Mouse (Mus musculus): ENCODE measurements at regions not wholly inside any gene's neighbourhood (a gene's known extent, or its start where the extent isn't known, plus 50 kb on each side); places are given as distances from the start of the nearest gene placed in this dataset.
"Not testable (repeated sequence)": the region's sequence is repeated elsewhere in the genome, so short reads cannot be mapped to it uniquely, and the experiment has no call there.

- no peak overlapping the region for H3K27ac ChIP-seq
- no peak for DNase-seq (ENCODE audit: low spot score in 2 of 2)
- TF ChIP-seq CTCF (conservative IDR thresholded peaks at IDR 0.05): no peak
- no peak overlapping the region for H3K4me3 ChIP-seq
These were observed 296.0 kb upstream of the Cdh4 start for GRCm38 (mm10) chr2:179146274-179146673.

DNA sequence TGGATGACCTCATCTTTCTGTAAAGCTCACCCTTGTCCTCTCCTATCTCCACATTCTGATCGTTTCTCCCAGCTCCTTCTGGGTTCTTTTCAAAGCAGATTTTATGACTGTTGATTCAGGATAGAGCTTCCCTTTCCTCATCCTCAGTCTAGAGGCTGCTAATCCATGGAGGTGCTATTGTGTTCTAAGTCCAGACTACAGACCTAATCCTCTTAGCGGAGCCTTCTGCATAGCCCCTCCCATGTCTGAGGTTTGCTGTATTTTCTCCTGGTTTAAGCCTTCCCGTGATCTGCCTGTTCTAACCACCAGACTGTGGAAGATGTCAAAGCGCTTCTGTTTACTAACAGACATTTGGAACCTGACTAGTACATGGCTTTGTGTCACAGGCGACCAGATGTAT, 294.0 kb upstream of the Cdh4 start:
- no peak overlapping the region for H3K27ac ChIP-seq
- DNase-seq (ENCODE audit: low spot score in 2 of 2): no peak
- no peak for TF ChIP-seq CTCF (conservative IDR thresholded peaks at IDR 0.05)
- H3K4me3 ChIP-seq: no peak overlapping the region

GRCm38 (mm10) chr2:179148667-179149066, 293.6 kb upstream of the Cdh4 start:
- TF ChIP-seq CTCF (conservative IDR thresholded peaks at IDR 0.05): no peak
- no peak for DNase-seq (ENCODE audit: low spot score in 2 of 2)

DNA sequence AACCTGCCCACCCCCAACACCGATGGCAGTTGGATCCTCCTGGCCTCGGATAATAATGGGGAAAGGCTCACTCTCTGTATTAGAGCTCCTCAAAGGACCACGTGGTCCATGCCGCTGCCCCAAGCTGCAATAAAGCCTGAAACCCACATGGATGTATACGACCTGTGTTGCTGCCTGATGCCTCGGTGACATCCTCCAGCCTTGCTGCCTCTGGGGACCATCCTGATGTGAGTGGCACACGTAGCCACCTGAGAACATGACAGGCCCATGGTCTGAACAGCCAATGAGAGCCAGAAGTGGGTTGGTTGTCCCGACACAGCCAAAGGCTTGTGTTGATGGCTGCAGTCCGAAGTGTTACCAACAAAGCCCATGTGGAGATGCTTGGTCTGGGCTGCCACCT, 283.4 kb upstream of the Cdh4 start:
- TF ChIP-seq CTCF (conservative IDR thresholded peaks at IDR 0.05): no peak
- no peak for DNase-seq (ENCODE audit: low spot score in 2 of 2)
- Histone ChIP-seq H3K27ac (no peak overlapping the region), H3K4me3 (no peak overlapping the region)

More at GRCm38 (mm10) chr2:179148667-179149066, 293.6 kb upstream of the Cdh4 start:
- Histone ChIP-seq H3K4me3 (no peak overlapping the region), H3K27ac (no peak overlapping the region)

GRCm38 (mm10) chr2:179163116-179163515, 279.1 kb upstream of the Cdh4 start:
- no peak for TF ChIP-seq CTCF (conservative IDR thresholded peaks at IDR 0.05)
- no peak for DNase-seq (ENCODE audit: low spot score in 2 of 2)
- Histone ChIP-seq H3K4me3 (no peak overlapping the region), H3K27ac (no peak overlapping the region)

DNA sequence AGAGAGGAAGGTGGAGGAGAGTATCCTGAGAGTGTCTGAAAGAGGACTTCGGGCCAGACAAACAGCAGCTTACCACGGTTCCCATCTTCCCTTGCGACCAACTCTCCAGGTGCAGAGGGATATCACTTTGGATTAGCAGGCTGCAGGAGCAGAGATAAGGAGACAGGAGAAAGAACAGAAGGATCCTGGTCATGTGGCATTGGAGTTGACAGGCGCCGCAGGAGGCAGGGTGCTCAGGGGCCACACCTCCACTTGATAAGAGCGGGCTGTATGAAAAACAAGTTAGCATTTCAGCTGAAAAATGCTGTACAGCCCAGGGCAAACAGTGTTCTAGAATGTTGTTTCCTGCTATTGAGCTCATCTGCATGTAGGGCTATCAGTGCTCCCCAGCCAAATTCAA, 272.1 kb upstream of the Cdh4 start:
- no peak for DNase-seq (ENCODE audit: low spot score in 2 of 2)
- no peak for TF ChIP-seq CTCF (conservative IDR thresholded peaks at IDR 0.05)
- Histone ChIP-seq H3K4me3 (no peak overlapping the region), H3K27ac (no peak overlapping the region)

DNA sequence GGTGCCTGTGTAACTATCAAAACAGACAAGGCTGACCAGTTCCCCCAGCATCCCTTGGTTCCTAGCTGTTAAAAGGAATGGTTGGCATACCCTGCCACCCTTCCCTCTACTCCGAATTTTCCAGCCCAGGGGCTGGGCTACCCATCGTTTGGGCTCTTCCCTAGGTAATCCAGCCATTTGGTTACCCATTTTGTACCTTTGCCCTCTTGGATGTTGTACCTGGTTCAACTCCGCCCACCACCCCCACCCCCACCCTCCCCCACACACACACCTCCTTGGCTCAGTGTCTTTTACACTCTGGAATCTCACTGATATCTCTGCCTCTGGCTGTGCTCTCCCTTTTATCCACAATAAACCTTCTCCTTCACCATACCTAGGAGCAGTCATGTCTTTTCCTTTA, 271.6 kb upstream of the Cdh4 start:
- TF ChIP-seq CTCF (conservative IDR thresholded peaks at IDR 0.05): no peak
- DNase-seq (ENCODE audit: low spot score in 2 of 2): no peak
- no peak overlapping the region for H3K4me3 ChIP-seq
- H3K27ac ChIP-seq: no peak overlapping the region

- H3K27ac ChIP-seq; DNase-seq (ENCODE audit: low spot score in 2 of 2); H3K4me3 ChIP-seq: not testable (repeated sequence)
These were observed 265.2 kb upstream of the Cdh4 start for GRCm38 (mm10) chr2:179176835-179177530.

DNA sequence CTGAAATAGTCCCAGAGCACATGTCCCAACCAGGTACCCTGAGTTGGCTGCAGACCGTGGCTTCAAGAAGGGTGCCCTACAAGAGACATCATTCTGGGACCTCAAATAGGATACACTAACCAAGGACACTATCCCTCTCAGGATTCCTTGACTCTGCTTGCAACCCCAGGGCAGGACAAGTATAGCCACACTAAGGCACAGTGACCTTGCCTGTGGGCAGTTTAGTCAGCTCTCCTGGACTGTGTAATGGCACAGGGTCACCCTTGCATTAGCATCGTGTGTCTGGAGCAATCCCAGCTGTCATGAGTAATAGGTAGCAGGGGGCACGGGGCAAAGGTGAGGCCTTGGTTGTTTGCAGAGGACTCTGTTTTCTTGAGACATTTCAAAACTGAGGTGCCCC, 260.9 kb upstream of the Cdh4 start:
- no peak for TF ChIP-seq CTCF (conservative IDR thresholded peaks at IDR 0.05)
- no peak overlapping the region for H3K4me3 ChIP-seq
- H3K27ac ChIP-seq: no peak overlapping the region
- DNase-seq (ENCODE audit: low spot score in 2 of 2): no peak

DNA sequence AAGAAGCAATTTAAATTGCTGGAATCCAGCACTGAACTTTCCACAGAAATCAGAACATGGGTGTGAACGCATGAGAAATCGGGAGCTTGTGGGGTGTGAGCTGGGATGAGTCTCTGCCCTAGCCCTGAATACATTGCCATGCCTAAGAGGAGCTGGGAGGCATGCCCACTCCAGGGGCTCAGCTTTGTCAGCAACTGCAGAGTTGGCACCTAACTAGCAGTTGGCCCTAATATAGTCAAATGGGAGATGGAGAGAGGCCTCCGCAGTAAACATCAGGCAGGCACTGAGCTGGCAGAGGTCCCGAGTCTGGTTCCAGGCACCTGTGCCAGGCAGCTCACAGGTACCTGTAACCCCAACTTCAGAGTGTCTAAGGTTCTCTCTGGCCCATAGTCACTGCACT, 260.1 kb upstream of the Cdh4 start:
- no peak for TF ChIP-seq CTCF (conservative IDR thresholded peaks at IDR 0.05)
- DNase-seq (ENCODE audit: low spot score in 2 of 2): no peak
- no peak overlapping the region for H3K27ac ChIP-seq
- no peak overlapping the region for H3K4me3 ChIP-seq

DNA sequence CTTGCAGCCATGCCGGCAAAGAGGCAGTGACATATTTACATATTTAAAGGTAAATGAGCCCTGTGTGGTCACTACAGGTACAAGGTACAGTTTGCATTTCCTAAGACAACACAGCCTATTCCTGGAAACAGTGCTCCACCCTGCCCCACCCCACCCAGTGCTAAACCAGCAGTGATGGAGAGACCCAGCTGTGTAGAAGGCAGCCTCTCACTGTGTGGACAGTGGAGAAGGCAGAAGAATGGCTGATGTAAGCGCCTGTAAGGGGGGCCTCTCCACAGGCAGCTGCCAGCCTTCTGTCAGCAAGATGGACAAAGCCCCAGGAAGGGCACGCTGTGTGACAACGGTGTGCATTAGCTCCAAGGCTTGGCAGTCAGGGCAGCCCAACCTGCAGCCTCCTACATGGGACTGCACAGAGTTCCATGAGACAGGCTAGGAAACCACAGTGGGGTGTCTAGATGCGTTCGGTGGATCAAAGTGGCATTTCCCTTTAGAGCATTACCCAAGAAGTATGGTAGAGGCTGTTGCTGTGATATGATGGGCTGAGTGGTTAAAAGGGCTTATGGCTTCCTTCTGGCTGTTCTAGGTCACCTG, 249.2 kb upstream of the Cdh4 start:
- no peak for TF ChIP-seq CTCF (conservative IDR thresholded peaks at IDR 0.05)
- Histone ChIP-seq H3K4me3 (no peak overlapping the region), H3K27ac (no peak overlapping the region)
- DNase-seq (ENCODE audit: low spot score in 2 of 2): no peak

- no peak overlapping the region for H3K27ac ChIP-seq
- peak; percentile 94 for TF ChIP-seq CTCF (conservative IDR thresholded peaks at IDR 0.05)
- peak; percentile 25 to 82 for DNase-seq (ENCODE audit: low spot score in 2 of 2)
- H3K4me3 ChIP-seq: no peak overlapping the region
These were observed 248.6 kb upstream of the Cdh4 start for GRCm38 (mm10) chr2:179193507-179194160.

DNA sequence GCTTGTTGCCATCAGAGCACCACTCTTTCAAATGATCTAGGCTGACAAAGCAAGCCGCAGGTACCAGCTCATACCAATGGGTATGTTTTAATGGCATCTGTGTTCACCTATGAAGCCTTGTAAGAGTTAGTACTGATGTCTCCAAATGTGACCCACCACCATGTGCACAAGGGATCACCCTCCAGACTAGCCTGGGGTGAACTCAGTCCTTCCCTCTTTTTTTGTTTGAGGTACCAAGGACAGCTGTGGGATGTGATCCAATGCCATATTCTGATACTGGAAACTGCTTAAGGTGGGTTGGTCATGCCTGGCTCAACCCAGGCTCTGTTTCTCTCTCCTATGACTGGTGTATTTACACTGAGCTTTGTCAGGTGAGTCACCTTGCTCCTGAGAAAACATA, 244.8 kb upstream of the Cdh4 start:
- DNase-seq (ENCODE audit: low spot score in 2 of 2): no peak
- no peak for TF ChIP-seq CTCF (conservative IDR thresholded peaks at IDR 0.05)
- Histone ChIP-seq H3K27ac (no peak overlapping the region), H3K4me3 (no peak overlapping the region)

- Histone ChIP-seq H3K27ac (no peak overlapping the region), H3K4me3 (no peak overlapping the region)
- no peak for TF ChIP-seq CTCF (conservative IDR thresholded peaks at IDR 0.05)
- no peak for DNase-seq (ENCODE audit: low spot score in 2 of 2)
These were observed 241.7 kb upstream of the Cdh4 start for GRCm38 (mm10) chr2:179200495-179200894.
